Mouse (Mus musculus): ENCODE data around the gene Tacc3. TPM values are rescaled to one million over a fixed set of nuclear protein-coding genes. Genes with fewer than 3 reads are reported as not detected.

Gene Tacc3
- total and polyA plus RNA-seq, 2 experiments from 2014 or later = 20.1 to 25.5 TPM

DNA sequence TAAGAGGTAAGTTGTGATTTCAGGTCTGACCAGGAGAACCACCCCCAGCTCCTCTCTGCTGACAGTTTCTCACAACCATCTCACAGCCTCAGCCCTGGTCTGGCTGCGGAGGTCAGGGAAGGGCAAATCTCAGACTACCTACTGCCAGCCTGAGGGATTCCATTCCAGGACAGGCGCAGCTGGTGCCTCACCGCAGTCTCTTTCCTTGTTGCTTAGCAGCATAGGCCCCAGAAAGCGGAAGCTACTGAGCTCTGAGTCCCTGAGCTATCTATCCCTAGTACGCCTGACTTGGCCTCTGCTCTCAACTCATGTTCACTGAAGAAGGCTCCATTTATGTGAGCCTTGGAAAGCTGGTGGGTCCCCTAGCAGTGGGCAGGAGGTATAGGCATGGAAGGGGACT, 60.5 kb downstream of the Tacc3 start:
- Histone ChIP-seq H3K27ac (ENCODE audit: low read depth, low read length) (no peak overlapping the region), H3K27me3 (ENCODE audit: insufficient read depth, low read length) (no peaks in the 10 kb centered on the region), H3K9ac (no peak overlapping the region), H3K4me2 (ENCODE audit: low read depth) (no peak overlapping the region), H3K4me1 (ENCODE audit: insufficient read depth) (no peaks in the 10 kb centered on the region), H3K4me3 (ENCODE audit: low read depth, low read length) (no peak overlapping the region), H3K9me3 (ENCODE audit: low read length) (no peaks in the 10 kb centered on the region), H3K36me3 (ENCODE audit: insufficient read depth) (no peaks in the 10 kb centered on the region)
- no peak for TF ChIP-seq CTCF (IDR thresholded peaks at IDR 0.05; ENCODE audit: low read depth)
- no peak for DNase-seq
- WGBS = 82% methylated on average over 5 of the region's 5 CpGs
- no peak for ATAC-seq

DNA sequence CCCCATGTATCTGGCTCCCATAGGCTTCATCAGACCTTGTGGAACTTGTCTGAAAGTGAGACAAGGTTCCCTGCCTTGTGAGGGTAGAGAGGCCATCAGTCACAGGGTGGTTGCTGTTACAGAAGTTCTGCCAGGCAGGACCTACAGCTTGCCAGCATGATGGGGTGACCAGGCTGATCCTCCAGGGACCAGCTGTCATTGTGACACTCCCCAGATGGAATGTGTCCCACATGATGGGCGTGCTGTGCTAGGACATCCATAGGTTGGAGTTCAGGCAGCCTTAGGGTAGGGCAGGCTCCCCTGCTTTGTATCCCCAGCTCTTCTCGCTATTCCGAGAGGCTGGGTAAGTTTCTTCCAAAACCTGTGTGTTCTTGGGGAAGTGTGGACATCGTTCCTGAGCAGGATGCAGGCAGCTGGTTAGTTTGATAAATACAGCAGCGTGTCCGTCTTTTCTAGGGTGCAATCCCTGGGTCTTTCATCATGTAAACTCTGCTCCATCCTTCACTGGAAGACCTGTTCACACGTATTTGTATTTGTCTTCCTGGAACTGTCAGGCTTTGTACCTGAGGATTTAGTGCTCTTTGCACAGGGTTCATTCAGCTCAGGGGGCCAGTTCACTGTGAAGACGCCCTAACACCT, 63.0 kb downstream of the Tacc3 start:
- DNase-seq = no peak
- Histone ChIP-seq H3K36me3 (ENCODE audit: insufficient read depth) (no peaks in the 10 kb centered on the region), H3K27me3 (ENCODE audit: insufficient read depth, low read length) (no peaks in the 10 kb centered on the region), H3K4me2 (ENCODE audit: low read depth) (peak overlapping the region; percentile 98), H3K9me3 (ENCODE audit: low read length) (no peaks in the 10 kb centered on the region), H3K27ac (ENCODE audit: low read depth, low read length) (no peak overlapping the region), H3K9ac (no peak overlapping the region), H3K4me3 (ENCODE audit: low read depth, low read length) (peak overlapping the region; percentile 62), H3K4me1 (ENCODE audit: insufficient read depth) (no peaks in the 10 kb centered on the region; the same call in 1 of the 2 replicates)
- no peak for TF ChIP-seq CTCF (IDR thresholded peaks at IDR 0.05; ENCODE audit: low read depth)
- WGBS = 17% methylated on average over 8 of the region's 8 CpGs
- ATAC-seq = no peak

DNA sequence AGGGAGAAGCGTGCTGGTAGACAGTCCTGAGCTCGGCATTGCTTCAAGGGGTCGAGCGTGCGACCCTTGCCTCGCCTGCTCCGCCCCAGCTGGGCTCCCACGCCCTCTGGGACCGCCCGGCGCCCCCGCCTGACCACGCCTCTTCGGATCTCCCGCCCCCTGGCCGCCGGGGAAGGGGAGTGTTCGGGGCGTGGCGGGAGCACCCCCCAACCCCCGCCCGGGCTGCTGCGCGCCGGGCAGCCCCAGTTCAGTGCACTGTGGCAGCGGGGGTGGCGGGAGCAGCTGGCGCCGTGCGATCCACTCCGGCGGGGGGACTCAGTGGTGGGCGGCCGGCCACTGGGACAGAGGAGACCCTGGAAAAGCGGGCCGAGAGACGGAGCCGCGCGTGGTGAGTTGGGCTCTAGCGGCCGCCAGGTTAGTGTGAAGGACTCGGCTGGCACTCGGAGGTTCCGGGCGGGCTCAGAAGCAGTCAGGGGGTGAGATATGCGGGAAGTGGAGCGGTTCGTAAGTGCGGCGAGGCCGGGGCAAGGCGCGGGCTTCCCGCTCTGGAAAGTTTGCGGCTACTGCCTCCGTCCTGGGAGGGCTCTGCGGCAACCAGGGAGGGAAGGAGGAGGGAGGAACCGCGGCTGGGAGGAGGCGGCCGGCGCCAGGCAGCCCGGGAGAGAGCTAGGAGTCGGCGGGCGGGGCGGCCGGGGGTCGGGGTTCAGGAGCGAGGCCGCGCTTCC, 63.8 kb downstream of the Tacc3 start, which contains the start of gene Fgfr3:
Gene Fgfr3, plus strand, starts transcription at position 134 of the 725 bp plus-strand sequence.
- DNase-seq = peak; percentile 58
- Histone ChIP-seq H3K9ac (peak within 1 kb of the TSS; percentile 65), H3K4me3 (ENCODE audit: low read depth, low read length) (peak within 1 kb of the TSS; percentile 62), H3K4me1 (ENCODE audit: insufficient read depth) (no peaks in the 10 kb centered on the region; the same call in 1 of the 2 replicates), H3K27me3 (ENCODE audit: insufficient read depth, low read length) (no peaks in the 10 kb centered on the region), H3K4me2 (ENCODE audit: low read depth) (peak within 1 kb of the TSS; percentile 98), H3K36me3 (ENCODE audit: insufficient read depth) (no peaks in the 10 kb centered on the region), H3K27ac (ENCODE audit: low read depth, low read length) (peak within 1 kb of the TSS; percentile 40; the same call in 1 of the 2 replicates), H3K9me3 (ENCODE audit: low read length) (no peaks in the 10 kb centered on the region)
- WGBS = 1% methylated on average over 68 of the region's 73 CpGs
- ATAC-seq = peak; percentile 66
- 0 out of 2 replicates have a peak, but pooled peaks have one; percentile 6 for TF ChIP-seq CTCF (IDR thresholded peaks at IDR 0.05; ENCODE audit: low read depth)

DNA sequence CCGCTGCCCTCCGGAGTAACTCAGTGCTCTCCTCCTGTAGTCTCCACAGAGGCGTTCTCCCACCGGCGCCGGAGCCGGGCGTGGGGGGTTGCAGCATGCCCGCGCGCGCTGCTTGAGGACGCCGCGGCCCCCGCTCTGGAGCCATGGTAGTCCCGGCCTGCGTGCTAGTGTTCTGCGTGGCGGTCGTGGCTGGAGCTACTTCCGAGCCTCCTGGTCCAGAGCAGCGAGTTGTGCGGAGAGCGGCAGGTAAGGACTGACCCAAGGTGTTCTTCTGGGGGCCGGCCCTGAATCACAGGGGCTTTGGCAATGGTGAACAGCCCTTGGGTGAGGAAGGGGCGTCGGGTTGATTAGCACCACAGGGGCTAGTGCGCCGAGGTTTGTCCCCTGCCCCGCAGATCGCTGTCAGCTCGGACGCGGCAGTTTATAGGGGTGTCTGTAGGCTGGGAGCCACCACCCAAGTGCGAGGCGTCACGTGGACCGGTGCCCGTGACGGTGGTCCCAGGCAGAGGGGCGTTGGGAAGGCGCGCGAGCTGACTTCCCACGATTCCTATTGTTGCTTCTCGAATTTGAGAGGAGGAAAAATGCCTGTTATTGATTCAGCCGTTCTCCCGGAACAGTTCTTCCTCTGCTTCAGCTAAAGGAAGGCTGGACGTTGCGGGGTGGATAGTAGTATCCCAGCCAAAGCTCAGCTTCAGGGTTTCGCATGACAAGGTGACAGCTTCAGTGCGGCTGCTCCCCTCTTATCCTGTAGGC, 64.5 kb downstream of the Tacc3 start:
- ATAC-seq = peak; percentile 25

DNA sequence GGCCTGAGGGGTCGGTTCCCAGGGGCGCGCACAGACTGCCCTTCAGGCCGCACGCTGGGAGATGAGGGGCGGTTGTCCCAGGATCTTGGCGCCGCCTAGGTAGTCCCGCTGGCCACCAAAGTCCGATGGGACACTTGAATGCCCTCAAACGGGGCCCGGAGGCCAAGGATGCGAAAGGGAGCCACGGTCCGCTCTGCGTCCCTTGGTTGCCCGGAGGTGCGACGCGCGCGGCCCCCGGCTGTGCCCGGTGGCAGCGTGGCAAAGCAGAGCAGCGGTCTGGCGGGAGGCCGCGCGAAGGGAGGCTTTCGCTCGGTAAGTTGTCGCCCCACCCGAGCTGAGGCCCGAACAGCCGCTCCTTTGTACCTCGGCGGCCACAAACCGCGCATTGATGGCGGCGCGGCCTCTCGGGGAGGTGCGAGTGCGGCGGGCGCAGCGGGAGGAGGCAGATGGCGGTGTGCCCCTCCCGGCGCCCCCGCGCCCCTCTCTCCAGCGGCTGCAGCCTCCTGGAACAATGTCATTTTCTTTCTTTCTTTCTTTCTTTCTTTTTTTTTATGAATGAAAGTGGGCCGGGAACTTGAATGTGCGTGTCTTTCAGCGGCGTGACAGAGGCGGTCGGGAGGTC, 65.2 kb downstream of the Tacc3 start:
- TF ChIP-seq CTCF (IDR thresholded peaks at IDR 0.05; ENCODE audit: low read depth) = peak; percentile 1; the same call in 1 of the 2 replicates
- under 1% methylated on average over 61 of the region's 61 CpGs for WGBS

More for the DNA sequence above, 64.5 kb downstream of the Tacc3 start:
- Histone ChIP-seq H3K27ac (ENCODE audit: low read depth, low read length) (peak overlapping the region; percentile 40; the same call in 1 of the 2 replicates), H3K9me3 (ENCODE audit: low read length) (no peaks in the 10 kb centered on the region), H3K27me3 (ENCODE audit: insufficient read depth, low read length) (no peaks in the 10 kb centered on the region), H3K4me2 (ENCODE audit: low read depth) (peak overlapping the region; percentile 98), H3K36me3 (ENCODE audit: insufficient read depth) (no peaks in the 10 kb centered on the region), H3K4me1 (ENCODE audit: insufficient read depth) (no peaks in the 10 kb centered on the region; the same call in 1 of the 2 replicates), H3K9ac (peak overlapping the region; percentile 65), H3K4me3 (ENCODE audit: low read depth, low read length) (peak overlapping the region; percentile 62)
- peak; percentile 35; the same call in 1 of the 2 replicates for TF ChIP-seq CTCF (IDR thresholded peaks at IDR 0.05; ENCODE audit: low read depth)
- WGBS = 1% methylated on average over 53 of the region's 53 CpGs
- peak; percentile 48 for DNase-seq

More for the DNA sequence above, 65.2 kb downstream of the Tacc3 start:
- Histone ChIP-seq H3K27ac (ENCODE audit: low read depth, low read length) (peak overlapping the region; percentile 40; the same call in 1 of the 2 replicates), H3K27me3 (ENCODE audit: insufficient read depth, low read length) (no peaks in the 10 kb centered on the region), H3K4me3 (ENCODE audit: low read depth, low read length) (peak overlapping the region; percentile 62), H3K36me3 (ENCODE audit: insufficient read depth) (no peaks in the 10 kb centered on the region), H3K4me2 (ENCODE audit: low read depth) (peak overlapping the region; percentile 98), H3K9ac (peak overlapping the region; percentile 65), H3K9me3 (ENCODE audit: low read length) (no peaks in the 10 kb centered on the region), H3K4me1 (ENCODE audit: insufficient read depth) (no peaks in the 10 kb centered on the region; the same call in 1 of the 2 replicates)
- DNase-seq = peak; percentile 30
- peak; percentile 26; the same call in 1 of the 2 replicates for ATAC-seq
